Mouse (Mus musculus) heart, embryonic 11.5 days (tissue): ENCODE results near the gene Bclaf3. TPM values are rescaled to one million over a fixed set of nuclear protein-coding genes. Genes with fewer than 3 reads are reported as not detected.

Experiments
- ATAC-seq: fragments of 200-750 bp; cut with Nextera tagmentation; replicated peaks from 2 replicates; pipeline ENCODE4 v1.8.0; 2017; ENCODE audit warnings: moderate library complexity; ENCODE audit not compliant: insufficient number of reproducible peaks, low FRiP score, low TSS enrichment
- H3K27ac ChIP-seq: fragments of 300-500 bp; sonication (generic); 2 replicates; pipeline ENCODE4 v1.5.1; 2014; ENCODE audit warnings: mild to moderate bottlenecking, low read depth, low read length
- H3K27me3 ChIP-seq: fragments of 300-500 bp; sonication (generic); 2 replicates; pipeline ENCODE4 v1.6.1; 2014; ENCODE audit warnings: mild to moderate bottlenecking, low read length, mixed read lengths; ENCODE audit not compliant: control insufficient read depth, insufficient read depth
- H3K36me3 ChIP-seq: fragments of 300-500 bp; sonication (generic); 2 replicates; pipeline ENCODE4 v1.6.1; 2014; ENCODE audit warnings: mild to moderate bottlenecking, low read length, moderate library complexity, mixed read lengths; ENCODE audit not compliant: control insufficient read depth, insufficient read depth
- H3K4me1 ChIP-seq: fragments of 300-500 bp; sonication (generic); 2 replicates; pipeline ENCODE4 v1.6.1; 2014; ENCODE audit warnings: low read length; ENCODE audit not compliant: control insufficient read depth, insufficient read depth
- H3K4me2 ChIP-seq: fragments of 300-500 bp; sonication (generic); 2 replicates; pipeline ENCODE4 v1.6.1; 2014; ENCODE audit warnings: mild to moderate bottlenecking, moderate library complexity
- H3K4me3 ChIP-seq: fragments of 300-500 bp; sonication (generic); 2 replicates; pipeline ENCODE4 v1.5.1; 2014; ENCODE audit warnings: low read depth, low read length
- H3K9ac ChIP-seq: fragments of 300-500 bp; sonication (generic); 2 replicates; pipeline ENCODE4 v1.6.1; 2014; ENCODE audit warnings: mild to moderate bottlenecking, low read depth, low read length, moderate library complexity
- H3K9me3 ChIP-seq: fragments of 300-500 bp; sonication (generic); replicated peaks from 2 replicates; pipeline ENCODE4 v1.6.1; 2016; ENCODE audit warnings: low read length; ENCODE audit not compliant: control insufficient read depth
- WGBS: fragments of 180-500 bp; shearing (Covaris S2); extraction: QIAGEN DNeasy Blood & Tissue Kit; methylation state at CpG from one replicate; pipeline ENCODE4 v1.1.7; 2014; ENCODE audit not compliant: insufficient replicate concordance; 5-methylcytosine and 5-hydroxymethylcytosine counted together
- polyA plus RNA-seq: library from polyadenylated mRNA; unstranded; fragments of >200 nt; fragmentation: Nextera tagmentation; extraction: Ambion mirVana; gene quantifications from 2 replicates; pipeline ENCODE4 v1.2.1, GENCODE M21; 2014

The Bclaf3 gene
- polyA plus RNA-seq, 1 experiment from 2014 or later, result 16.9 TPM

DNA sequence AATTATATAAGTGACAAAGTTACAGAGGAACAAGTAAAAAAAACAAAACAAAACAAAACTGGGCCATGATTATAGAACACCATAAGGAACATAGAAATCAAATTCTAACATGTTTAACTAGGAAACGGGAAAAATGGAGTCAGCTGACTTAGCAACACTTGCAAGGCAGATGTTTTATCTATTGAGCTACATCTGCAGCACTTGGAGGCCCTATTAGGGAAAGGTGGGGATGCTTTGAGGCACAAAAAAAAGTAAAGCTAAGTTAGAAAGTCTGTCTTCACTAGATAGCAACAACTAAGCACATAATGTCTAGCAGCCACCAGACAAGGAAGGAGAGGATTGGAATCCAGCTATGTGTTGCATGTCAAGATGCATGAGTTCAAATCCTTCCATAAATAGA lies 71.0 kb downstream of the Bclaf3 start:
- Histone ChIP-seq H3K27ac (no peak overlapping the region), H3K9ac (no peak overlapping the region), H3K4me1 (no peaks in the 10 kb centered on the region), H3K4me3 (no peak overlapping the region), H3K9me3 (no peaks in the 10 kb centered on the region), H3K4me2 (no peak overlapping the region), H3K27me3 (no peaks in the 10 kb centered on the region), H3K36me3 (no peaks in the 10 kb centered on the region)
- ATAC-seq, result no peak
- WGBS, result 62% methylated on average over 1 of the region's 1 CpGs

DNA sequence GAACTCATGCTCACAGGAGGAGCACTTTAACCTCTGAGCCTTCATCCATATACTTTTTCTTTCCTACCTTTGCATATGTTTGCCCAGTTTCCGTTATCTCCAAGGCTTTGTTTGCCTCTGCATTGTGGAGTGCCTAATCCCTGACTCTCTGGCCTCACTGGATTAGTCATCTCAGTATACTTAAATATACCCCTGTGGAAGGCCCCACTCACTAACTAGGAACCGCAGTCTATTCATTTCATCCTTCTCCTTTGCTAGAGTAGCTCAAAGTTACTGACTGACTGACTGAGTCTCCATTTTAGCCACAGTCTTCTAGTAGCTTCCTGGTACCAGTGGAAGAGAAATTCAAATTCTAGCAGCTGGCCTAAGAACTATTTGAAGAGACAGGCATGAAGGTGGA lies 78.3 kb downstream of the Bclaf3 start:
- H3K9me3 ChIP-seq, result no peaks in the 10 kb centered on the region
- H3K4me1 ChIP-seq, result no peaks in the 10 kb centered on the region
- no peak overlapping the region for H3K4me2 ChIP-seq
- ATAC-seq, result no peak
- no peaks in the 10 kb centered on the region for H3K27me3 ChIP-seq
- H3K4me3 ChIP-seq, result no peak overlapping the region
- H3K9ac ChIP-seq, result no peak overlapping the region
- 77% methylated on average over 2 of the region's 2 CpGs for WGBS
- H3K36me3 ChIP-seq, result no peaks in the 10 kb centered on the region
- no peak overlapping the region for H3K27ac ChIP-seq

DNA sequence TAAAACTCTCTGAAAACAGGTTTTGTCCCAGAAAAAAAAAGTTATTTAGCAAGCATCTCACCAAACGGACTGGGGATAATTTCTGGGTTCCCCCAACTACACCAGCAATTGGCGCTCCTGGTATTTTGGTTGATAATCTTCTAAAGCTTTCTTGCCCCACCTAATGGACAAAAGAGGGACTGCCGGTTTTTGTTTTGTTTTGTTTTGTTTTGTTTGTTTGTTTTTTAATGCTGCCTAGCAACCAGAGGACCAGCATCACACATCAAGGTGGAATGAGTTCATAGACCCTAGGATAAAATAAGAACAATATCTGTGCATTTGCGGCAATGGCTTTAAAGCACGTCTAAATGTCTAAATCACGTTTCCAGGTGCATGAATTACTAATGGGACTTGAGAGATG lies 80.4 kb downstream of the Bclaf3 start:
- Histone ChIP-seq H3K9ac (no peak overlapping the region), H3K27me3 (no peaks in the 10 kb centered on the region), H3K27ac (no peak overlapping the region), H3K36me3 (no peaks in the 10 kb centered on the region), H3K4me1 (no peaks in the 10 kb centered on the region), H3K4me2 (no peak overlapping the region), H3K9me3 (no peaks in the 10 kb centered on the region), H3K4me3 (no peak overlapping the region)
- 36% methylated on average over 6 of the region's 6 CpGs for WGBS
- ATAC-seq, result no peak

DNA sequence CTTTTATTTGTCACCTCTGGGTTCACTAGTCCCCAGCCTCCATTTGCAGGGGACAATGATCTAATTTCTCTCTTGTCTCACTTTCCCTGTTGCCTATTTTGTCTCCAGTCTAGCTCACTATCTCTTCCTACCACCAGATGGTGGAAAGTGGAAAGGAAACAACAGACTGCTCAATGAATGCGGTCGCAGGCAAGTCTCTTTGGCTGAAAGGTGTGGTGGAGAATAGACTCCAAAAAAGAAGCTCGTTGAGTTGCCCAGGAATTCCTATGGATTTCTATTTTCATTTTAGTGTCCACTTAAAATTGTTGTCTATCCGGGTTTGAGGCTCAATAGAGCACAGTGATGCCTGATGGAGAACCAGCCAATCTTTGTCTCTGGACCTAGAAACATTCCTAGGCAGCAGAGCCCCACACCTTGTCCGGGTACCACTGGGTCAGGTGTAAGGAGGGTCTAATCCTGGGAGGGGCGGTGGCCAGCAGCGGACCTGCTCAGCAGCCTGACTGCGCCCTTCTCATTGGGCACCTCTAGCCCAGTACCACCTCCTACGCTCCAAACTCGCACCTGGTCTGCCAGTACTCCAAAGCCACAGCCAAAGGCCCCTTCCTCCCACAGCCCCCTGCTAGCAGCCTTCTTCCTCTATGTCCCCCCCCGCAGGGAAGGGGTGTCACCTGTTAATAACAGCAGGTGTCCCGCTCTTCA lies 99.9 kb downstream of the Bclaf3 start:
- Histone ChIP-seq H3K4me3 (peak overlapping the region; percentile 58), H3K9me3 (no peaks in the 10 kb centered on the region), H3K9ac (no peak overlapping the region), H3K4me1 (no peaks in the 10 kb centered on the region), H3K27ac (no peak overlapping the region), H3K27me3 (no peaks in the 10 kb centered on the region; the same call in 1 of the 2 replicates), H3K4me2 (peak overlapping the region; percentile 77), H3K36me3 (no peaks in the 10 kb centered on the region)
- WGBS, result 27% methylated on average over 12 of the region's 12 CpGs
- peak; percentile 44; the same call in 1 of the 2 replicates for ATAC-seq

DNA sequence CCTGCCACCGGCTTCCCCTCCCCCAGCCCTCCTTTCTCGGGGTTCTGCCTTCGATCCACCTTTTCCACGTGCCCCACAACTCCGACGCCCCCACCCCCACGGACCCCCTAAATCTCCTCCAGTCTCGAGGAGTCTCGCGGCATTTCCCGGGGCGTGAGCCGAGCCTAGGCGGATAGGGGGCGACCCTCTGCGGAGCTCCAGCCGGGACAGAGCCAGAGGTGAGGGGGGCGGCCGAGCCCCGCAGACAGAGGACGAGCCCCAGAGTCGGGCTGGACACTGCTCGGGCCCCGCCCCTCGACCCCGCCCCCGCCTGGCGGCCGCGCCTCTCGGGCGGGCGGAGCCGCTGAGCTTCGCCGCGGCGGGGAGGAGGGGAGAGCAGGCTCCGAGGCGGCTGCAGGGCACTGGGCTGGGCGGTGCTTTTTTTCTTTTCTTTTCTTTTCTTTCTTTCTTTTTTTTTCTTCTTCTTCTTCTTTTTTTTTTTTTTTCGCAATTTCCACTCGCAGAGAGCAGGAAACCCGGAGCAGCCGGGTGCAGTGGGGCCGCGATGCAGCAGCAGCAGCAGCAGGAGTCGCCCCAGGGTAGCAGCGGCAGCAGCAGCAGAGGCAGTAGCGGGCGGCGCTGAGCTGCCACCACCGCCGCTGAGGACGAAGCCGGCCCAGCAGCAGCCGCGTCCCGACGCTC lies 100.6 kb downstream of the Bclaf3 start, which contains the start of gene Sh3kbp1:
Gene Sh3kbp1 (plus strand): TSS at position 366 of the 681 bp plus-strand sequence.
- Histone ChIP-seq H3K9me3 (no peaks in the 10 kb centered on the region), H3K4me3 (peak within 1 kb of the TSS; percentile 58), H3K27ac (0 out of 2 replicates have a peak within 1 kb of the TSS, but pooled peaks have one; percentile 35), H3K4me2 (peak within 1 kb of the TSS; percentile 77), H3K36me3 (no peaks in the 10 kb centered on the region), H3K4me1 (no peaks in the 10 kb centered on the region), H3K27me3 (no peaks in the 10 kb centered on the region; the same call in 1 of the 2 replicates), H3K9ac (peak within 1 kb of the TSS; percentile 76)
- peak; percentile 82 for ATAC-seq
- 18% methylated on average over 47 of the region's 60 CpGs for WGBS

DNA sequence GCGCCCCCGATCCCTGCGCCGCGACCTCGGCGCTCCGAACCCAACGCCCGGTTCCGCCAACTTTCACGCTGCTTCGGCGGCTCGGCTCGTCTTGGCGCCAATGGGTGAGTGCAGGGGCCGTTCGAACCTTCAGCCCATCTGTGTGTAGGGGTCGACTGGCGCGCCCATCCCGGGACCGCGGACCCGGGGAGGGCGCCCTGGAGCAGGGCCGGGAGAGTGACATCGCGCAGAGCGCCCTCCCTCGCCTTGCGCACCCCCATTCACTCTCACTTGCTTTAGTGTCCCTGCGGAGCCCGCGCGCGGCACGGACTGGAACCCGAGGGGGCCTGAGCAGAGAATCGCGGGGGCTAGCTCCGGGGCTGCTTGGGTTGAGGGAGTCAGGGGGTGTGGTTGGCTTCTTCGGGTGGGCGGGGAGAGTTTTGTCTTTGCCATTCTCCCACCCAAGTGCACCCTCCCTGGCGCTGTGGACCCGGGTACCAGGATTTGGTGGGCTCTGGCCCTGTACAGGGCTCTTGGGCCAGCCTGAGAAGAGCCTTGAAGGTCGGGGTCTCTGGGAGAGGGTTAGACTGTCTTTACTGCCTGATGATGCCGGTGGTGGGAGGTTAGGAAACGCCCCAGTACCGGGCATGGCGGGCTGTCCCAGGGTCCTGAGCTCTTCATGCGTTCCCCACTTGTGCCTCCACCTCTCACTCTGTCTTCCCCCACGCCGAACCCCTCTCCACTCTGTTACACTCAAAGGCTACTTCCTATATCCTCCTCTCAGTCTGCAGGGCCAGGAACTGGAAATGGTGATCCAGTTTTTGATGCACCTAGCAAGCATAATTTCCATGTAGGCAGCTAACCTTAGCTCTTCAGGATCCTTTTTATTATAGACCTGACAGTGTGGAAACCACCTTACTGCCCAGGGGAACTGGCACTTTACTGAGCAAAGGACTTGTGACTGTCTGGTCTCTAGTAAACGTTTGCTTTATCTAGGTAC lies 101.4 kb downstream of the Bclaf3 start:
- WGBS, result 13% methylated on average over 56 of the region's 56 CpGs
- no peaks in the 10 kb centered on the region; the same call in 1 of the 2 replicates for H3K27me3 ChIP-seq
- peak overlapping the region; percentile 77 for H3K4me2 ChIP-seq
- no peaks in the 10 kb centered on the region for H3K9me3 ChIP-seq
- ATAC-seq, result peak; percentile 69
- no peaks in the 10 kb centered on the region for H3K4me1 ChIP-seq
- 0 out of 2 replicates have a peak overlapping the region, but pooled peaks have one; percentile 35 for H3K27ac ChIP-seq
- peak overlapping the region; percentile 76 for H3K9ac ChIP-seq
- H3K4me3 ChIP-seq, result peak overlapping the region; percentile 58
- H3K36me3 ChIP-seq, result no peaks in the 10 kb centered on the region

DNA sequence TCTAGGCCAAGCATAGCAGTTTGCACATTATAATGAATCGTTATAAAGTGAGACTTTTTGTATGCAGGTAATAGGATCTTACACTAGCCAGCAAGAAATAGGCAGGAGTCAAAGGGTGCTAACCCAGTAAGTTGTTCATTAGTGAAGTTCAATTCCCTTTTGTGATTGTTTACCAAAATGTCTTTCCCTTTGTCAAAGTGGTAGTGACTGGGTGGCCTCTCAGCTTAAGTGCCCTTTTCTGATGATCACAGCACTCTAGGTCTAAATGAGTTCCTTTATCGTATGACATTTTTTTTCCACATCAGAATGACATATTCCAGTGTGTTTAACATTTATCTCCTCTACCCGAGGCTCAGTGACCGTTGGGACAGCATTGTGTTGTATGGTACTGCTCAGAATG lies 102.1 kb downstream of the Bclaf3 start:
- ATAC-seq, result no peak
- H3K27ac ChIP-seq, result no peak overlapping the region
- peak overlapping the region; percentile 58 for H3K4me3 ChIP-seq
- WGBS, result 37% methylated on average over 4 of the region's 4 CpGs
- H3K4me2 ChIP-seq, result peak overlapping the region; percentile 77
- H3K9me3 ChIP-seq, result no peaks in the 10 kb centered on the region
- no peaks in the 10 kb centered on the region for H3K36me3 ChIP-seq
- H3K27me3 ChIP-seq, result no peaks in the 10 kb centered on the region; the same call in 1 of the 2 replicates
- no peak overlapping the region for H3K9ac ChIP-seq
- no peaks in the 10 kb centered on the region for H3K4me1 ChIP-seq

DNA sequence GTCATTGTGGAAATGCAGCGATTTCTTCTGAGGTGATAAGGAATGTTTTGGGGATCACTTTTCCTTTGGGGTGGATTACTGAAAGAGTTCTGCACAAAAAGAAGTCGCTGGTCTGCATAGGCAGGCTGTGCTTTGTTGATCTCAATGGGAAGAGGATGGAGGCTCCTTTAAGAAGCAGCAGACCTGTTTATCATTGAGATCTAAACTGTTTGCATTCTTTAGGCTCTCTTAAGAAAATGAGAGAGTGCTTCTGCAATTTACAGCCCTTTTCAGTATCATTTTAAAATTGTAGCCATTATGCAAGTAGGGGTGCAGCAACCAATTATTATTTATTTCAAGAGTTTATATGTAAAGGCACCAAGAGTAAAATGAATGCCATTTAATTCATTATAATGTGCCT lies 102.7 kb downstream of the Bclaf3 start:
- no peak for ATAC-seq
- H3K27ac ChIP-seq, result no peak overlapping the region
- H3K4me3 ChIP-seq, result no peak overlapping the region
- no peaks in the 10 kb centered on the region for H3K36me3 ChIP-seq
- no peaks in the 10 kb centered on the region; the same call in 1 of the 2 replicates for H3K27me3 ChIP-seq
- no peak overlapping the region for H3K9ac ChIP-seq
- H3K4me1 ChIP-seq, result no peaks in the 10 kb centered on the region
- no peaks in the 10 kb centered on the region for H3K9me3 ChIP-seq
- H3K4me2 ChIP-seq, result no peak overlapping the region
- WGBS, result 35% methylated on average over 2 of the region's 2 CpGs
